Mouse (Mus musculus) testis, adult 2 months (tissue): ENCODE data around the gene Tex26.

Experiments
- CTCF ChIP-seq: fragments of 200-500 bp; IDR thresholded peaks from 2 replicates; pipeline ENCODE4 v1.5.1; 2012; ENCODE audit warnings: low read depth, mild to moderate bottlenecking, inconsistent platforms, low read length, moderate library complexity; ENCODE audit not compliant: control insufficient read depth, insufficient read depth, insufficient replicate concordance
- POLR2A ChIP-seq: fragments of 200-500 bp; IDR thresholded peaks from 2 replicates; pipeline ENCODE4 v1.6.1; 2012; ENCODE audit warnings: low read depth, mild to moderate bottlenecking, inconsistent platforms, low read length, moderate library complexity; ENCODE audit not compliant: control insufficient read depth

- no peak for TF ChIP-seq CTCF
- TF ChIP-seq POLR2A: no peak
Measured at GRCm38 (mm10) chr5:149444451-149444850, 5.0 kb downstream of the Tex26 start.
